In genomic region chr2:159343624-159344560, GRCm38 (mm10) we compare ENCODE assay signal across 14 mouse cellular contexts.
DNase-seq lines count a peak whose midpoint lies in the region; ATAC-seq and TF ChIP-seq lines count a peak whose summit lies in the region.
"Had no signal": no experiment of that assay in that cellular context is flagged by ENCODE, and none has a peak within 500 bp of the region (broad histone marks: within the 10 kb centered on the region; RNA-seq: fewer than 3 reads in every experiment).

No protein-coding gene starts in this region.

- no peaks in the 10 kb centered on the region for H3K36me3 ChIP-seq in kidney, adult 2 months (ENCODE audit: control insufficient read depth, insufficient read depth, low read length)
- no peaks in the 10 kb centered on the region for H3K36me3 ChIP-seq in limb, embryonic 14.5 days (ENCODE audit: control insufficient read depth, insufficient read depth, low read length)
- no peaks in the 10 kb centered on the region for H3K36me3 ChIP-seq in limb, embryonic 10.5 days
- H3K36me3 ChIP-seq: heart, embryonic 12.5 days; limb, embryonic 13.5 days had no signal

- H3K4me1 ChIP-seq in kidney, adult 2 months (ENCODE audit: control insufficient read depth, insufficient read depth, low read length), result no peaks in the 10 kb centered on the region
- no peaks in the 10 kb centered on the region for H3K4me1 ChIP-seq in limb, embryonic 14.5 days (ENCODE audit: control insufficient read depth, insufficient read depth, low read length)
- H3K4me1 ChIP-seq in limb, embryonic 10.5 days, result no peaks in the 10 kb centered on the region
- H3K4me1 ChIP-seq: heart, embryonic 12.5 days; limb, embryonic 13.5 days had no signal

- no peak for DNase-seq in frontal cortex, postnatal 14 days (ENCODE audit: low spot score in 2 of 2)
- DNase-seq in kidney, adult 2 months, result peak; percentile 2
- no peak for DNase-seq in kidney, adult 11 months
- peak; percentile 40 for DNase-seq in limb, embryonic 14.5 days (ENCODE audit: low spot score)
- no peak for DNase-seq in limb, embryonic 10.5 days (ENCODE audit: low spot score)
- peak; percentile 34 for DNase-seq in brain, embryonic 18.5 days (ENCODE audit: low read depth, low spot score)
- no peak for DNase-seq in adrenal gland, postnatal 36 days
- DNase-seq: adrenal gland, postnatal 10 days; B cell, adult 2 months; lung, postnatal 14 days; thymus, adult 18-20 months had no signal

- peak; percentile 41; the same call in 1 of the 2 replicates for ATAC-seq in frontal cortex, adult (ENCODE audit: low TSS enrichment)
- no peak for ATAC-seq in limb, embryonic 14.5 days (ENCODE audit: low FRiP score, low read depth)

- no peak overlapping the region for H3K4me2 ChIP-seq in limb, embryonic 14.5 days (replicated peaks; ENCODE audit: low read depth, low read length, severe bottlenecking)
- H3K4me2 ChIP-seq: heart, embryonic 12.5 days; limb, embryonic 13.5 days had no signal

- 43% methylated on average over 5 of the region's 5 CpGs for WGBS in kidney, adult 2 months
- WGBS in limb, embryonic 14.5 days, result 63% methylated on average over 5 of the region's 5 CpGs
- WGBS in limb, embryonic 10.5 days, result 71% methylated on average over 5 of the region's 5 CpGs

- no peaks in the 10 kb centered on the region for H3K9me3 ChIP-seq in limb, embryonic 14.5 days (ENCODE audit: control insufficient read depth, low read length)
- no peaks in the 10 kb centered on the region for H3K9me3 ChIP-seq in limb, embryonic 10.5 days (replicated peaks)
- H3K9me3 ChIP-seq: heart, embryonic 12.5 days; limb, embryonic 13.5 days had no signal

- no peak overlapping the region for H3K9ac ChIP-seq in limb, embryonic 14.5 days (ENCODE audit: low read depth, low read length, severe bottlenecking)
- H3K9ac ChIP-seq: heart, embryonic 12.5 days; limb, embryonic 13.5 days had no signal

- no peak overlapping the region for H3K27ac ChIP-seq in kidney, adult 2 months (ENCODE audit: insufficient read depth, low read depth, low read length)
- H3K27ac ChIP-seq in limb, embryonic 14.5 days (replicated peaks; ENCODE audit: low read depth, low read length), result no peak overlapping the region
- H3K27ac ChIP-seq in limb, embryonic 10.5 days, result no peak overlapping the region
- H3K27ac ChIP-seq: limb, embryonic 13.5 days had no signal

- H3K27me3 ChIP-seq in kidney, adult 2 months (replicated peaks; ENCODE audit: control insufficient read depth, insufficient read depth, low read length), result no peaks in the 10 kb centered on the region
- no peaks in the 10 kb centered on the region for H3K27me3 ChIP-seq in limb, embryonic 14.5 days (ENCODE audit: control insufficient read depth, insufficient read depth, low read length)
- H3K27me3 ChIP-seq in limb, embryonic 10.5 days (ENCODE audit: low read depth, poor library complexity, severe bottlenecking), result no peaks in the 10 kb centered on the region
- H3K27me3 ChIP-seq: heart, embryonic 12.5 days; limb, embryonic 13.5 days had no signal

- TF ChIP-seq POLR2A in kidney, adult 2 months (IDR thresholded peaks at IDR 0.05; ENCODE audit: low read depth, low read length), result no peak
- no peak for TF ChIP-seq POLR2A in limb, embryonic 14.5 days (IDR thresholded peaks at IDR 0.05; ENCODE audit: borderline replicate concordance, extremely low read depth, insufficient read depth, insufficient read length)

- no peak for TF ChIP-seq CTCF in kidney, adult 2 months (conservative IDR thresholded peaks at IDR 0.05; ENCODE audit: insufficient read depth, insufficient read length, low read depth, low read length)

- H3K4me3 ChIP-seq in kidney, adult 2 months (ENCODE audit: insufficient read depth, low read depth, low read length), result no peak overlapping the region
- no peak overlapping the region for H3K4me3 ChIP-seq in limb, embryonic 14.5 days (replicated peaks; ENCODE audit: low read length)
- no peak overlapping the region for H3K4me3 ChIP-seq in limb, embryonic 10.5 days
- H3K4me3 ChIP-seq: heart, embryonic 12.5 days; limb, embryonic 13.5 days had no signal

Comparison
In these comparisons a context has a peak if more than half of its experiments do, and no peak if none do; other contexts are left out.
1. DNase-seq: peak in kidney, adult 2 months (single experiment), limb, embryonic 14.5 days (single experiment) and brain, embryonic 18.5 days (single experiment); none in frontal cortex, postnatal 14 days (0 of 2), kidney, adult 11 months (single experiment), limb, embryonic 10.5 days (single experiment) and adrenal gland, postnatal 36 days (0 of 2).